ENCODE assay signal across 8 mouse cellular contexts in the genomic region with DNA sequence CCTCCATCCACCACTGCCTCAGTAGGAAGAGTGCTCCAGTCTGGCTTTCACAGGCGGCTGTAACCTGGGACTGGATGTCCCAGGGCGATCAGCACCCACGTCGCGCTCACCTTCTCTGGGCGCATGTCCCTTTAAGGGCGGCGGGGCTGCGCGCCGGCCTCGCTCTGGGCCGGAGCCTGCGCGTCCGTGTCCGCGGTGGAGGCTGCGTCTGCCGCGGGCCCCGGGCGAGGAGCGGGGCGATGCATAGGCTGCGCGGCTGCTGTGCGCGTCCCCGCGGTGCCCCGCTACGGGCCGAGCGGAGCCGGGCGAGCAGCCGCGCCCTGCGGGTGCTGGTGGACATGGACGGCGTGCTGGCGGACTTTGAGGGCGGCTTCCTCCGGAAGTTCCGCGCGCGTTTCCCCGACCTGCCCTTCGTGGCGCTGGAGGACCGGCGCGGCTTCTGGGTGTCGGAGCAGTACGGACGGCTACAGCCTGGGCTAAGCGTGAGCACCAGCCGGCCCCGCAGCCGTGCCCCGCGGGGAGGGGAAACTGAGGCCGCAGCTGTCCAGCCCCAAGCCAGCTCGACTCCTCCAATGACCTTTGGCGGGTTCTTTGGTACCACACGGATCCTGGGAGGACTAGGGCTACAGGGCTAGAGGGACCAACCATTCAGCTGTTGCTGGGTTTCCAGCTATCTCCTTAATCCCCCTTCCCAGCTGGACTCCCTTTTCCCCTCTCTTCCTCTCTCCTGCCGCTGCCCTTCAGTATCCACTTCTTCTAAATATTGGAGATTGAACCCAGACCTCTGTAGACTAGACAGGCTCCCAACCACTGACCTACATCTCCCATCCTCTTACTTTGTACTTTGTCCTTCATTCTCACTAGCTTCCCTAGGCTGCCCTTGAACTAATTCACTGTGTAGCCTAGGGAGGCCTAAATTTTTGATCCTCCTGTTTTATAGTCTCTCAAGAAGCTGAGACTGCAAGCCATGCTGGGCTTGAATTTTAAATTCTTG. TPM values are rescaled to one million over a fixed set of nuclear protein-coding genes. Genes with fewer than 3 reads are reported as not detected.
DNase-seq lines count a peak whose midpoint lies in the region; ATAC-seq lines count a peak whose summit lies in the region.

No protein-coding gene starts in this region.

- intact Hi-C loops in left cerebral cortex, postnatal 14 days (cut with DNase I), result no loop called here

- peak; percentile 60 for DNase-seq in adipocyte (ENCODE audit: low spot score)
- peak; percentile 50 to 64 for DNase-seq in gastrocnemius, adult 8-10 months (ENCODE audit: low spot score in 2 of 2)
- peak; percentile 76 for DNase-seq in induced T-regulatory cell, adult 2 months (ENCODE audit: low read depth)
- DNase-seq in left cerebral cortex, postnatal 14 days (ENCODE audit: low spot score in 2 of 2), result peak; percentile 50 to 75
- peak; percentile 75 for DNase-seq in right cerebral cortex, postnatal 14 days
- peak; percentile 65 to 82 for DNase-seq in urinary bladder, postnatal 36 days (ENCODE audit: low spot score in 2 of 2)

- peak; percentile 71 for ATAC-seq in common myeloid progenitor, adult 5-6 weeks (replicated peaks; ENCODE audit: low read depth, poor library complexity, severe bottlenecking)
- peak; percentile 62 for ATAC-seq in megakaryocyte-erythroid progenitor cell, adult 5-6 weeks (replicated peaks; ENCODE audit: low FRiP score, low TSS enrichment, poor library complexity, severe bottlenecking)

RNA-seq across cellular contexts. Expression of a gene that starts 8.6 kb away (rescaled TPM):
- 202 and 227 TPM in 2 replicates for total RNA-seq in common myeloid progenitor, adult 5-6 weeks (2017)
- total RNA-seq in gastrocnemius, adult 8-10 months (2022), result 10 to 100 TPM; 77.3 to 93.6 (median 89.8) TPM
- total RNA-seq in left cerebral cortex, postnatal 14 days (2021), result 10 to 100 TPM; 67.4 to 68.9 TPM
- 171 and 212 TPM in 2 replicates for total RNA-seq in megakaryocyte-erythroid progenitor cell, adult 5-6 weeks (2014; fragmentation: Nextera tagmentation)
- 224 and 228 TPM in 2 replicates for total RNA-seq in megakaryocyte-erythroid progenitor cell, adult 5-6 weeks (2017)

RNA-seq across cellular contexts. Expression of a gene that starts 8.9 kb away (rescaled TPM):
- total RNA-seq in common myeloid progenitor, adult 5-6 weeks (2017), result 17.2 and 20.0 TPM in 2 replicates
- total RNA-seq in gastrocnemius, adult 8-10 months (2022), result 10 to 100 TPM; 17.3 to 19.7 (median 18.6) TPM
- 10 to 100 TPM; 55.4 to 61.5 TPM for total RNA-seq in left cerebral cortex, postnatal 14 days (2021)
- 19.6 and 21.9 TPM in 2 replicates for total RNA-seq in megakaryocyte-erythroid progenitor cell, adult 5-6 weeks (2014; fragmentation: Nextera tagmentation)
- 16.6 and 26.9 TPM in 2 replicates for total RNA-seq in megakaryocyte-erythroid progenitor cell, adult 5-6 weeks (2017)

RNA-seq across cellular contexts. Expression of a gene that starts 38.4 kb away (rescaled TPM):
- total RNA-seq in common myeloid progenitor, adult 5-6 weeks (2017), result 18.0 and 18.4 TPM in 2 replicates
- 10 to 100 TPM; 40.1 to 65.3 (median 43.4) TPM for total RNA-seq in gastrocnemius, adult 8-10 months (2022)
- 10 to 100 TPM; 37.0 to 38.7 TPM for total RNA-seq in left cerebral cortex, postnatal 14 days (2021)
- total RNA-seq in megakaryocyte-erythroid progenitor cell, adult 5-6 weeks (2014; fragmentation: Nextera tagmentation), result 25.4 and 31.1 TPM in 2 replicates
- total RNA-seq in megakaryocyte-erythroid progenitor cell, adult 5-6 weeks (2017), result 17.0 and 21.1 TPM in 2 replicates

Comparison
In these comparisons a context has a peak if more than half of its experiments do, and no peak if none do; other contexts are left out.
1. Peak in every context shown above with its lines: DNase-seq and ATAC-seq.